Mouse (Mus musculus) heart, postnatal 36 days (tissue): ENCODE measurements around the gene Vmn1r40. TPM values are rescaled to one million over a fixed set of nuclear protein-coding genes. Genes with fewer than 3 reads are reported as not detected.

Experiments
- total RNA-seq, 2 experiments: library from RNA; stranded (reverse); gene quantifications; 2 replicates each; pipeline ENCODE4 v1.2.3; 2021

The Vmn1r40 gene
- total RNA-seq, 2 experiments from 2014 or later = not detected

Other genes with a start within 250 kb of the Vmn1r40 start
- 10 to 100 TPM in 1 of 2 experiments, 1 to 10 TPM in 1; 9.6 to 11.2 TPM for gene Chchd6, start 111.9 kb upstream of the Vmn1r40 start, total RNA-seq
- 10 to 100 TPM; 15.8 to 17.8 TPM for gene Txnrd3, start 63.6 kb upstream of the Vmn1r40 start, total RNA-seq
- not detected for gene Vmn1r41, start 33.2 kb downstream of the Vmn1r40 start, total RNA-seq
- under 1 TPM in 1 of 2 experiments, not detected in 1; 0.19 TPM for gene Vmn1r42, start 168.9 kb downstream of the Vmn1r40 start, total RNA-seq
- not detected for gene Vmn1r43, start 168.9 kb downstream of the Vmn1r40 start, total RNA-seq
- gene Vmn1r44, start 176.1 kb downstream of the Vmn1r40 start, total RNA-seq = not detected
- gene Vmn1r45, start 233.1 kb downstream of the Vmn1r40 start, total RNA-seq = not detected